Mouse (Mus musculus) embryonic fibroblast, embryonic 13.5 days (primary cell): ENCODE measurements around the gene Aip.

ENCODE experiments used
- CTCF ChIP-seq: IDR thresholded peaks from 2 replicates; pipeline ENCODE4 v1.5.1; 2011; ENCODE audit warnings: mild to moderate bottlenecking, control low read depth, low read length, moderate library complexity, borderline replicate concordance; ENCODE audit not compliant: insufficient read depth
- POLR2A ChIP-seq: IDR thresholded peaks from 2 replicates; pipeline ENCODE4 v1.6.1; 2011; ENCODE audit warnings: low read depth, mild to moderate bottlenecking, control low read depth, low read length, moderate library complexity

DNA sequence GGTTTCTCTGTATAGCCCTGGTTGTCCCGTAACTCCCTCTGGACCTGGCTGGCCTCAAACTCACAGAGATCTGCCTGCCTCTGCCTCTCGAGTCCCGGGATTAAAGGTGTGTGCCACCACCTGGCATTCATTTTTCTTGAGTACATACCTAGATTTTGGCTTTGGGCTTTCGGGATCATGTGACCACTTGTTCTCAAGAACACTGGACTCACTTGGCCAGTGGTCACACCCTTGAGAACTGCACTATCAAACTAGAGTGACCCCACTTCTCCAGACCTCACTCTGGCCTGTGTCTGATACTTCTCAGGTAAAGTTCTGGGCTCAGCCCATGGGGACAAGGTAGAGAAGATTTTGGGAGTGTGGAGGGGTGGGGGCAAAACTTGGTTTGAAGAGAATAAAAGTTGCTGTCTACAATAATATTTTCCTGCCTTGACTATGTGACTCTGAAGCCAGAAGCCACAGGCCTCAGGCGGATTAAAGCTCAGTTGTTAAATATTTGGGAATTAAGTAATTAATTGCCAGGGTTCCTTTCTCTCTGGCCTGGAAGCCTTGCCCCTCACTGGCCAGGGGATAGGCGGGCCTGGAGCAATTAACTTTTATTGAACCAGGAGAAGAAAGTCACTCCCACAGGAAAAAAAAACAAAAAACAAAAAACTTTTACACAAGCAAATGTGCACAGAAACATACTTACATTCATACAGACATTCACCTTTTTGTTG is 52.8 kb downstream of the Aip start:
- TF ChIP-seq CTCF: no peak
- TF ChIP-seq POLR2A: no peak
